Mouse (Mus musculus) heart, adult 18-20 months (tissue): Measurements from ENCODE around the gene Cntnap1. TPM values are rescaled to one million over a fixed set of nuclear protein-coding genes. Genes with fewer than 3 reads are reported as not detected.
"Not testable (repeated sequence)": the region's sequence is repeated elsewhere in the genome, so short reads cannot be mapped to it uniquely, and the experiment has no call there.

ENCODE experiments used
- DNase-seq, 2 experiments: peaks; one replicate each; pipeline ENCODE4 v3.0.0; 2021 to 2022; ENCODE audit warnings: mixed read lengths in 1 of 2
- long read RNA-seq, 2 experiments: library from polyadenylated mRNA; stranded (forward); transcript quantifications; one replicate each; pipeline ENCODE4 v2.0.0; 2021
- total RNA-seq, 2 experiments: library from RNA; stranded (reverse); gene quantifications; 2 replicates each; pipeline ENCODE4 v1.2.3; 2021

Cntnap1 gene
- 1 to 10 TPM; 1.1 to 1.9 TPM for total RNA-seq
- long read RNA-seq, experiment 1, result 0 reads
- long read RNA-seq, experiment 2, result 0 reads

- DNase-seq, result peak; percentile 81 to 82
Observed at GRCm38 (mm10) chr11:101170354-101170810, at the start of gene Cntnap1. Gene Cntnap1 (plus strand): TSS chr11:101170523.

GRCm38 (mm10) chr11:101120545-101121188 lies 49.7 kb upstream of the Cntnap1 start:
- DNase-seq, result peak in 1 of 2 experiments; percentile 11

GRCm38 (mm10) chr11:101124494-101124893 lies 45.8 kb upstream of the Cntnap1 start:
- DNase-seq, result not testable (repeated sequence)

- not testable (repeated sequence) for DNase-seq
Observed at GRCm38 (mm10) chr11:101125008-101125407, 45.3 kb upstream of the Cntnap1 start.

GRCm38 (mm10) chr11:101127075-101127474 lies 43.2 kb upstream of the Cntnap1 start:
- no peak for DNase-seq

- peak; percentile 35 to 42 for DNase-seq
Observed at GRCm38 (mm10) chr11:101128996-101129577, 41.2 kb upstream of the Cntnap1 start.

- peak; percentile 75 to 87 for DNase-seq
Observed at GRCm38 (mm10) chr11:101130056-101130756, 40.1 kb upstream of the Cntnap1 start.

- no peak for DNase-seq
Observed at GRCm38 (mm10) chr11:101131187-101131586, 39.1 kb upstream of the Cntnap1 start.

GRCm38 (mm10) chr11:101131701-101132100 lies 38.6 kb upstream of the Cntnap1 start:
- no peak for DNase-seq

GRCm38 (mm10) chr11:101133037-101133436 lies 37.3 kb upstream of the Cntnap1 start:
- DNase-seq, result no peak

- peak; percentile 23 to 28 for DNase-seq
Observed at GRCm38 (mm10) chr11:101134217-101134865, 36.0 kb upstream of the Cntnap1 start.

GRCm38 (mm10) chr11:101137000-101137399 lies 33.3 kb upstream of the Cntnap1 start:
- DNase-seq, result no peak

GRCm38 (mm10) chr11:101138536-101139181 lies 31.7 kb upstream of the Cntnap1 start:
- peak; percentile 18 to 36 for DNase-seq

GRCm38 (mm10) chr11:101140164-101140819 lies 30.0 kb upstream of the Cntnap1 start:
- peak in 1 of 2 experiments; percentile 49 for DNase-seq

GRCm38 (mm10) chr11:101141088-101141487 lies 29.2 kb upstream of the Cntnap1 start:
- no peak for DNase-seq

GRCm38 (mm10) chr11:101142215-101142967 lies 27.9 kb upstream of the Cntnap1 start:
- no peak for DNase-seq

- DNase-seq, result peak; percentile 37 to 49
Observed at GRCm38 (mm10) chr11:101143338-101144225, 26.7 kb upstream of the Cntnap1 start.

- DNase-seq, result no peak
Observed at GRCm38 (mm10) chr11:101146377-101146776, 23.9 kb upstream of the Cntnap1 start.

- no peak for DNase-seq
Observed at GRCm38 (mm10) chr11:101148751-101149150, 21.6 kb upstream of the Cntnap1 start.
